Mouse (Mus musculus) lung, embryonic 14.5 days (tissue): ENCODE measurements around the gene Gm20388. TPM values are rescaled to one million over a fixed set of nuclear protein-coding genes. Genes with fewer than 3 reads are reported as not detected.

Experiments
- ATAC-seq: fragments of 200-750 bp; cut with Nextera tagmentation; 2 replicates; pipeline ENCODE4 v1.8.0; 2017; ENCODE audit warnings: mild to moderate bottlenecking, moderate TSS enrichment, moderate library complexity; ENCODE audit not compliant: insufficient read depth
- DNase-seq: peaks from one replicate; pipeline ENCODE4 v3.0.0-alpha.2; 2015
- H3K27ac ChIP-seq: fragments of 300-500 bp; sonication (generic); 2 replicates; pipeline ENCODE4 v1.5.1; 2014; ENCODE audit warnings: low read depth, mild to moderate bottlenecking, moderate library complexity
- H3K27me3 ChIP-seq: fragments of 300-500 bp; sonication (generic); 2 replicates; pipeline ENCODE4 v1.6.1; 2014; ENCODE audit warnings: low read length, control low read depth; ENCODE audit not compliant: insufficient read depth
- H3K36me3 ChIP-seq: fragments of 300-500 bp; sonication (generic); 2 replicates; pipeline ENCODE4 v1.6.1; 2014; ENCODE audit warnings: control low read depth; ENCODE audit not compliant: insufficient read depth
- H3K4me1 ChIP-seq: fragments of 300-500 bp; sonication (generic); 2 replicates; pipeline ENCODE4 v1.6.1; 2014; ENCODE audit warnings: antibody characterized with exemption, control low read depth; ENCODE audit not compliant: insufficient read depth
- H3K4me2 ChIP-seq: fragments of 300-500 bp; sonication (generic); 2 replicates; pipeline ENCODE4 v1.6.1; 2014; ENCODE audit warnings: mild to moderate bottlenecking
- H3K4me3 ChIP-seq: fragments of 300-500 bp; sonication (generic); 2 replicates; pipeline ENCODE4 v1.5.1; 2014; ENCODE audit warnings: low read depth, low read length
- H3K9ac ChIP-seq: fragments of 300-500 bp; sonication (generic); 2 replicates; pipeline ENCODE4 v1.6.1; 2014
- H3K9me3 ChIP-seq: fragments of 300-500 bp; sonication (generic); 2 replicates; pipeline ENCODE4 v1.6.1; 2016; ENCODE audit warnings: low read depth, low read length, control low read depth
- CTCF ChIP-seq: IDR thresholded peaks from 2 replicates; pipeline ENCODE4 v1.5.1; 2016; ENCODE audit warnings: antibody characterized with exemption, low read depth
- WGBS: fragments of 180-500 bp; shearing (Covaris S2); extraction: QIAGEN DNeasy Blood & Tissue Kit; methylation state at CpG from one replicate; pipeline ENCODE4 v1.1.7; 2014; 5-methylcytosine and 5-hydroxymethylcytosine counted together
- polyA plus RNA-seq: library from polyadenylated mRNA; unstranded; fragments of >200 nt; fragmentation: Nextera tagmentation; extraction: Ambion mirVana; gene quantifications from 2 replicates; pipeline ENCODE4 v1.2.1, GENCODE M21; 2014

Gm20388 gene
- polyA plus RNA-seq, 1 experiment from 2014 or later = not detected

- 52% methylated on average over 1 of the region's 1 CpGs for WGBS
- no peaks in the 10 kb centered on the region for H3K9me3 ChIP-seq
- DNase-seq = no peak
- peaks cover 29% of the 10 kb centered on the region for H3K36me3 ChIP-seq
- H3K27ac ChIP-seq = no peak overlapping the region
- ATAC-seq = no peak
- no peaks in the 10 kb centered on the region for H3K4me1 ChIP-seq
- H3K4me2 ChIP-seq = no peak overlapping the region
- peak; percentile 42 for TF ChIP-seq CTCF
- H3K27me3 ChIP-seq = no peaks in the 10 kb centered on the region
- H3K9ac ChIP-seq = no peak overlapping the region
- H3K4me3 ChIP-seq = no peak overlapping the region
Measured at GRCm38 (mm10) chr8:123108010-123108409, 3197.4 kb downstream of the Gm20388 start.

- ATAC-seq (no peak), DNase-seq (no peak)
- Histone ChIP-seq H3K4me1 (peaks cover under 1% of the 10 kb centered on the region; the same call in 1 of the 2 replicates), H3K9ac (no peak overlapping the region), H3K4me2 (no peak overlapping the region), H3K27ac (no peak overlapping the region), H3K9me3 (no peaks in the 10 kb centered on the region), H3K36me3 (peaks cover 19% of the 10 kb centered on the region), H3K4me3 (no peak overlapping the region), H3K27me3 (no peaks in the 10 kb centered on the region)
- 75% methylated on average over 5 of the region's 5 CpGs for WGBS
- TF ChIP-seq CTCF = no peak
Measured at GRCm38 (mm10) chr8:123108953-123109352, 3198.3 kb downstream of the Gm20388 start.

GRCm38 (mm10) chr8:123110649-123111048, 3200.0 kb downstream of the Gm20388 start:
- peak; percentile 50; the same call in 1 of the 2 replicates for ATAC-seq

GRCm38 (mm10) chr8:123112892-123113291, 3202.3 kb downstream of the Gm20388 start:
- no peak overlapping the region for H3K4me2 ChIP-seq
- no peak overlapping the region for H3K9ac ChIP-seq
- no peaks in the 10 kb centered on the region for H3K9me3 ChIP-seq
- peaks cover 4% of the 10 kb centered on the region; the same call in 1 of the 2 replicates for H3K4me1 ChIP-seq
- TF ChIP-seq CTCF = no peak
- ATAC-seq = no peak
- peaks cover 24% of the 10 kb centered on the region for H3K27me3 ChIP-seq
- DNase-seq = no peak
- H3K4me3 ChIP-seq = no peak overlapping the region
- WGBS = 70% methylated on average over 9 of the region's 9 CpGs
- no peak overlapping the region for H3K27ac ChIP-seq
- H3K36me3 ChIP-seq = no peaks in the 10 kb centered on the region

More at GRCm38 (mm10) chr8:123110649-123111048, 3200.0 kb downstream of the Gm20388 start:
- peak; percentile 75 for DNase-seq
- TF ChIP-seq CTCF = peak; percentile 84
- H3K9ac ChIP-seq = no peak overlapping the region
- no peak overlapping the region for H3K4me3 ChIP-seq
- peaks cover 4% of the 10 kb centered on the region; the same call in 1 of the 2 replicates for H3K4me1 ChIP-seq
- H3K4me2 ChIP-seq = no peak overlapping the region
- H3K36me3 ChIP-seq = peaks cover 2% of the 10 kb centered on the region
- H3K27me3 ChIP-seq = peaks cover 1% of the 10 kb centered on the region; the same call in 1 of the 2 replicates
- H3K27ac ChIP-seq = no peak overlapping the region
- 12% methylated on average over 4 of the region's 4 CpGs for WGBS
- H3K9me3 ChIP-seq = no peaks in the 10 kb centered on the region

GRCm38 (mm10) chr8:123113908-123114469, 3203.3 kb downstream of the Gm20388 start:
- H3K9me3 ChIP-seq = no peaks in the 10 kb centered on the region
- ATAC-seq = no peak
- no peaks in the 10 kb centered on the region for H3K36me3 ChIP-seq
- 15% methylated on average over 2 of the region's 2 CpGs for WGBS
- no peak overlapping the region for H3K4me3 ChIP-seq
- DNase-seq = no peak
- peaks cover 4% of the 10 kb centered on the region; the same call in 1 of the 2 replicates for H3K4me1 ChIP-seq
- peaks cover 32% of the 10 kb centered on the region for H3K27me3 ChIP-seq
- no peak overlapping the region for H3K9ac ChIP-seq
- TF ChIP-seq CTCF = peak; percentile 42; the same call in 1 of the 2 replicates
- H3K27ac ChIP-seq = no peak overlapping the region
- no peak overlapping the region for H3K4me2 ChIP-seq

GRCm38 (mm10) chr8:123114644-123115043, 3204.0 kb downstream of the Gm20388 start:
- 18% methylated on average over 3 of the region's 3 CpGs for whole genome bisulfite sequencing
- H3K4me3 ChIP-seq = no peak overlapping the region
- H3K9me3 ChIP-seq = no peaks in the 10 kb centered on the region
- no peak for DNase-seq
- TF ChIP-seq CTCF = no peak
- no peak for ATAC-seq
- no peak overlapping the region for H3K4me2 ChIP-seq
- H3K36me3 ChIP-seq = no peaks in the 10 kb centered on the region
- peaks cover 4% of the 10 kb centered on the region; the same call in 1 of the 2 replicates for H3K4me1 ChIP-seq
- H3K27ac ChIP-seq = no peak overlapping the region
- no peak overlapping the region for H3K9ac ChIP-seq
- H3K27me3 ChIP-seq = peaks cover 39% of the 10 kb centered on the region

- under 1% methylated on average over 51 of the region's 51 CpGs for WGBS
- no peak for DNase-seq
Measured at GRCm38 (mm10) chr8:123117127-123117731, 3206.6 kb downstream of the Gm20388 start, which contains the start of gene Cpne7. Gene Cpne7, plus strand, starts transcription at chr8:123117374.

More at GRCm38 (mm10) chr8:123117127-123117731, 3206.6 kb downstream of the Gm20388 start, which contains the start of gene Cpne7:
- peak; percentile 31; the same call in 1 of the 2 replicates for ATAC-seq
- Histone ChIP-seq H3K4me2 (peak within 1 kb of the TSS; percentile 69), H3K27me3 (peaks cover 41% of the 10 kb centered on the region), H3K4me1 (peaks cover 4% of the 10 kb centered on the region; the same call in 1 of the 2 replicates), H3K36me3 (no peaks in the 10 kb centered on the region), H3K27ac (no peak within 1 kb of the TSS), H3K4me3 (peak within 1 kb of the TSS; percentile 38), H3K9me3 (no peaks in the 10 kb centered on the region), H3K9ac (peak within 1 kb of the TSS; percentile 7; the same call in 1 of the 2 replicates)
- no peak for TF ChIP-seq CTCF
